Mouse (Mus musculus) liver, embryonic 12.5 days (tissue): ENCODE results near the gene Mthfsl. TPM values are rescaled to one million over a fixed set of nuclear protein-coding genes. Genes with fewer than 3 reads are reported as not detected.
A peak's percentile ranks its signal among the peaks of the same experiment; 100 is the strongest.
"Not testable (repeated sequence)": the region's sequence is repeated elsewhere in the genome, so short reads cannot be mapped to it uniquely, and the experiment has no call there.

Experiments used
- ATAC-seq: fragments of 200-750 bp; cut with Nextera tagmentation; 2 replicates; pipeline ENCODE4 v1.8.0; 2017; ENCODE audit warnings: moderate number of reproducible peaks, mild to moderate bottlenecking, moderate library complexity
- H3K27ac ChIP-seq: fragments of 300-500 bp; sonication (generic); 2 replicates; pipeline ENCODE4 v1.5.1; 2016; ENCODE audit warnings: mild to moderate bottlenecking
- H3K27me3 ChIP-seq: fragments of 300-500 bp; sonication (generic); replicated peaks from 2 replicates; pipeline ENCODE4 v1.6.1; 2016; ENCODE audit warnings: mild to moderate bottlenecking, moderate library complexity
- H3K36me3 ChIP-seq: fragments of 300-500 bp; sonication (generic); 2 replicates; pipeline ENCODE4 v1.6.1; 2016; ENCODE audit warnings: mild to moderate bottlenecking, moderate library complexity
- H3K4me1 ChIP-seq: fragments of 300-500 bp; sonication (generic); 2 replicates; pipeline ENCODE4 v1.6.1; 2016
- H3K4me2 ChIP-seq: fragments of 300-500 bp; sonication (generic); 2 replicates; pipeline ENCODE4 v1.6.1; 2016; ENCODE audit warnings: mild to moderate bottlenecking, moderate library complexity
- H3K4me3 ChIP-seq: fragments of 300-500 bp; sonication (generic); 2 replicates; pipeline ENCODE4 v1.5.1; 2016; ENCODE audit warnings: mild to moderate bottlenecking, moderate library complexity
- H3K9ac ChIP-seq: fragments of 300-500 bp; sonication (generic); 2 replicates; pipeline ENCODE4 v1.6.1; 2016; ENCODE audit warnings: mild to moderate bottlenecking, moderate library complexity
- H3K9me3 ChIP-seq: fragments of 300-500 bp; sonication (generic); replicated peaks from 2 replicates; pipeline ENCODE4 v1.6.1; 2016; ENCODE audit warnings: mild to moderate bottlenecking, moderate library complexity
- WGBS: fragments of 180-500 bp; shearing (Covaris S2); methylation state at CpG from one replicate; pipeline ENCODE4 v1.1.7; 2016; ENCODE audit not compliant: insufficient replicate concordance; 5-methylcytosine and 5-hydroxymethylcytosine counted together
- polyA plus RNA-seq: library from polyadenylated mRNA; unstranded; fragments of >200 nt; fragmentation: Nextera tagmentation; extraction: Ambion mirVana; gene quantifications from 2 replicates; pipeline ENCODE4 v1.2.1, GENCODE M21; 2016

The Mthfsl gene
- polyA plus RNA-seq, 1 experiment from 2014 or later = 24.2 TPM

- H3K9ac ChIP-seq, H3K27ac ChIP-seq, H3K9me3 ChIP-seq, H3K36me3 ChIP-seq, H3K4me3 ChIP-seq, H3K4me1 ChIP-seq, ATAC-seq, H3K27me3 ChIP-seq, H3K4me2 ChIP-seq: not testable (repeated sequence)
- WGBS = 81% methylated on average over 5 of the region's 5 CpGs
Observed at GRCm38 (mm10) chr9:88714515-88714914, 5.6 kb downstream of the Mthfsl start.

GRCm38 (mm10) chr9:88712164-88712749 is 7.8 kb downstream of the Mthfsl start:
- not testable (repeated sequence) for H3K27me3 ChIP-seq, H3K9me3 ChIP-seq, H3K9ac ChIP-seq, H3K4me1 ChIP-seq, H3K4me3 ChIP-seq, H3K27ac ChIP-seq, H3K4me2 ChIP-seq, H3K36me3 ChIP-seq
- WGBS = 61% methylated on average over 3 of the region's 3 CpGs
- peak; percentile 40 for ATAC-seq

GRCm38 (mm10) chr9:88710910-88711438 is 9.1 kb downstream of the Mthfsl start:
- not testable (repeated sequence) for H3K36me3 ChIP-seq, ATAC-seq, H3K4me3 ChIP-seq, H3K9me3 ChIP-seq, H3K27me3 ChIP-seq, H3K27ac ChIP-seq, H3K4me1 ChIP-seq, H3K4me2 ChIP-seq, H3K9ac ChIP-seq
- 72% methylated on average over 4 of the region's 5 CpGs for WGBS

- H3K4me2 ChIP-seq, ATAC-seq, H3K4me1 ChIP-seq, H3K36me3 ChIP-seq, H3K9ac ChIP-seq, H3K27me3 ChIP-seq, H3K9me3 ChIP-seq, H3K4me3 ChIP-seq, H3K27ac ChIP-seq: not testable (repeated sequence)
- WGBS = 68% methylated on average over 2 of the region's 2 CpGs
Observed at GRCm38 (mm10) chr9:88710439-88710838, 9.7 kb downstream of the Mthfsl start.

- 76% methylated on average over 5 of the region's 5 CpGs for WGBS
- ATAC-seq, H3K27ac ChIP-seq, H3K36me3 ChIP-seq, H3K4me3 ChIP-seq, H3K9me3 ChIP-seq, H3K4me1 ChIP-seq, H3K27me3 ChIP-seq, H3K9ac ChIP-seq, H3K4me2 ChIP-seq: not testable (repeated sequence)
Observed at GRCm38 (mm10) chr9:88709794-88710193, 10.3 kb downstream of the Mthfsl start.

- H3K4me2 ChIP-seq = no peak overlapping the region
- H3K27me3 ChIP-seq = no peaks in the 10 kb centered on the region
- H3K36me3 ChIP-seq = no peaks in the 10 kb centered on the region
- no peaks in the 10 kb centered on the region for H3K9me3 ChIP-seq
- no peak overlapping the region for H3K4me3 ChIP-seq
- 64% methylated on average over 6 of the region's 6 CpGs for WGBS
- no peaks in the 10 kb centered on the region for H3K4me1 ChIP-seq
- no peak for ATAC-seq
- H3K9ac ChIP-seq = no peak overlapping the region
- H3K27ac ChIP-seq = no peak overlapping the region
Observed at GRCm38 (mm10) chr9:88709304-88709703, 10.8 kb downstream of the Mthfsl start.

GRCm38 (mm10) chr9:88706700-88707099 is 13.4 kb downstream of the Mthfsl start:
- Histone ChIP-seq H3K27ac (no peak overlapping the region), H3K4me1 (no peaks in the 10 kb centered on the region), H3K4me2 (no peak overlapping the region), H3K9me3 (no peaks in the 10 kb centered on the region), H3K27me3 (no peaks in the 10 kb centered on the region), H3K4me3 (no peak overlapping the region), H3K9ac (no peak overlapping the region), H3K36me3 (no peaks in the 10 kb centered on the region)
- 68% methylated on average over 4 of the region's 4 CpGs for WGBS
- no peak for ATAC-seq

- H3K9ac ChIP-seq, H3K27ac ChIP-seq, ATAC-seq, H3K4me2 ChIP-seq, H3K9me3 ChIP-seq, H3K4me3 ChIP-seq, H3K27me3 ChIP-seq, H3K36me3 ChIP-seq, H3K4me1 ChIP-seq: not testable (repeated sequence)
- 60% methylated on average over 8 of the region's 8 CpGs for WGBS
Observed at GRCm38 (mm10) chr9:88705157-88705556, 14.9 kb downstream of the Mthfsl start.

GRCm38 (mm10) chr9:88698746-88699145 is 21.4 kb downstream of the Mthfsl start:
- H3K4me2 ChIP-seq, H3K27me3 ChIP-seq, H3K4me3 ChIP-seq, H3K4me1 ChIP-seq, ATAC-seq, H3K36me3 ChIP-seq, H3K27ac ChIP-seq, H3K9ac ChIP-seq, H3K9me3 ChIP-seq: not testable (repeated sequence)
- no CpG with 5 or more reads among the region's 2 CpGs for WGBS

- ATAC-seq, H3K9ac ChIP-seq, H3K27me3 ChIP-seq, H3K36me3 ChIP-seq, H3K4me3 ChIP-seq, H3K9me3 ChIP-seq, H3K4me2 ChIP-seq, H3K27ac ChIP-seq, H3K4me1 ChIP-seq: not testable (repeated sequence)
- 66% methylated on average over 2 of the region's 2 CpGs for WGBS
Observed at GRCm38 (mm10) chr9:88691307-88691706, 28.8 kb downstream of the Mthfsl start.

GRCm38 (mm10) chr9:88689451-88689850 is 30.6 kb downstream of the Mthfsl start:
- not testable (repeated sequence) for H3K4me2 ChIP-seq, H3K27me3 ChIP-seq, H3K36me3 ChIP-seq, H3K9ac ChIP-seq, H3K4me3 ChIP-seq, H3K27ac ChIP-seq, H3K9me3 ChIP-seq, H3K4me1 ChIP-seq, ATAC-seq
- WGBS = 59% methylated on average over 3 of the region's 3 CpGs

- 80% methylated on average over 1 of the region's 1 CpGs for WGBS
- ATAC-seq, H3K9me3 ChIP-seq: not testable (repeated sequence)
Observed at GRCm38 (mm10) chr9:88686719-88687118, 33.4 kb downstream of the Mthfsl start.

GRCm38 (mm10) chr9:88658341-88658740 is 61.8 kb downstream of the Mthfsl start:
- not testable (repeated sequence) for H3K36me3 ChIP-seq, H3K9me3 ChIP-seq, H3K27me3 ChIP-seq, H3K4me2 ChIP-seq, H3K27ac ChIP-seq, ATAC-seq, H3K9ac ChIP-seq, H3K4me3 ChIP-seq, H3K4me1 ChIP-seq

More at GRCm38 (mm10) chr9:88686719-88687118, 33.4 kb downstream of the Mthfsl start:
- H3K27me3 ChIP-seq, H3K27ac ChIP-seq, H3K4me2 ChIP-seq, H3K9ac ChIP-seq, H3K4me1 ChIP-seq, H3K4me3 ChIP-seq, H3K36me3 ChIP-seq: not testable (repeated sequence)
